Mouse (Mus musculus) spleen, postnatal 10 days (tissue): ENCODE measurements around the gene Aacs.

Source experiments
- DNase-seq, 2 experiments: peaks; one replicate each; pipeline ENCODE4 v3.0.0; 2021 to 2022; ENCODE audit warnings: low spot score in 2 of 2

Gene Aacs

GRCm38 (mm10) chr5:125492379-125493092 is 16.9 kb downstream of the Aacs start:
- no peak for DNase-seq

GRCm38 (mm10) chr5:125493093-125493423 is 17.4 kb downstream of the Aacs start:
- no peak for DNase-seq

DNA sequence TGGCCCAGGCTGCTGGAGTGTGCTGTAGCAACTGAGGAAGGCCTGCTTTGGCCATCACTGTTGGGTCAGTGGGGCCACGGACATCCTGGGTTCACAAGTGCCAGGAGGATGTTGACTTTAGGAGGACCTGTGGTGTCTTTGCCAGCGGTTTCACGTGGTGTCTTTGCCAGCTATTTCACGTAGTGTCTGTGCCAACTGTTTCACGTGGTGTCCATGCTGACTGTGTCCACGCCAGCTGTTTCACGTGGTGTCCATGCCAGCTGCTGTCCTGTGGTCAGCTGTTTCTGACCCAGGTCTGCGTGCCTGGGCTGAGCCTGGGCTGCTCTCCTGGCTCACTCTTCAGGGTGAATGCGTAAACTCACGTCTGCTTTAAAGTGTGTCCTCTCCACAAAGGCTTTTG is 20.0 kb downstream of the Aacs start:
- DNase-seq = no peak

- peak; percentile 49 to 76 for DNase-seq
Observed at GRCm38 (mm10) chr5:125497821-125498600, 22.4 kb downstream of the Aacs start.

GRCm38 (mm10) chr5:125501505-125501904 is 25.9 kb downstream of the Aacs start:
- no peak for DNase-seq

DNA sequence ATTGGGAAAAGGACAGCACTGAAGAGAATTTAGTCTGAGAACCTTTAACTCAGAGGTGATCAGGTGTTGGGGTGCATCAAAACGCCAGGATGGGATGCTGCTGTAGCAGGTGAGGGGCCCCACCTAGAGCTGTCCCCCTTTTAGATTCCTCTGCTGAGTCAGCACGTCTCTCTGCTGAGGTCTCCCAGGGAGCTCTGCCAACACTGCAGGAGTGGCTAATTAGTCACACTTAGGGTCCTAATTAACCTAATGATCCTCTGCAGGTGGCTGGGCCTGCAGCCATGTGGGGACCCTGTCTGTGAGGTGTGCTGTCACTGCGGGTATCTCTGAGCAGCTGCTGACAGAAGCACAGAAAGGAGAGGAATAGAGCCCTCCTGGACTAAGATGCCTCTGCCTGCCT is 26.6 kb downstream of the Aacs start:
- no peak for DNase-seq

DNA sequence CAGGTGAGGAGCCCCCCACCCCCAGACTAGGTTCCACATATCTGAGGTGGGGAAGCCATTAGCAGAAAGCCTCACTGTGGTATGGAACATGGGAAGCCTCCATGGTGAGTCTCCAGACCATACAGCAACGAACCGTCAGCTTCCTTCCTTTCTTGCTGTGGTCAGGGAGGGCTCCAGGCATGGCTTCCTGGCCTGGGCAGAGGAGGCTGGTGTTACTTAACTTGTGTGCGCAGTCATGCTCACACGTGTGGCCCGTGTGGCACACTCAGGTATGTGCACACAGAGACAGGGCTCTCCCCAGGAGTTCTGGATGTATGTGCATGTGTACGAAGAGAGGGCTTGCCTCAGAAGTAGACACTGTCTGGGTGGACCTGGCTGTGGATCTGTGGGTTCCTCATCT is 28.0 kb downstream of the Aacs start:
- DNase-seq = no peak

DNA sequence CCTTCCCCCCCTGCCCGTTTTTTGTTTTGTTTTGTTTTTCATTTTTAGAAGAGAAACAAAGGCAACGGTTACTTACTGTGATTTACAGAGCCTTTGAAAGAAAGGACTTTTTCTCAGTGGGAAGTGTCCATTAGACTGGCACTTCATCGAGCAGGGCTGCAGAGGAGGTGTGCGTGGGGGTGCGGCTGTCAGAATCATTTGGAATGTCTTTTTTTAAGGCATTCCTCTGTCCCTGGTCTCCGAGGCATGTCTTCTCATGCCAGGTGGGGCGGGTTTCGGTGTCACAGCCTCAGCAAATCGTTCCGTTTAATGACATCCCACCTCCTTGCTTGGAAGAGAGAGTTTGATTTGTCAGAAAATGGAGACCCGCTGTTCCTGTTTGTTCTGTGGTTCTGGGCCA is 29.1 kb downstream of the Aacs start:
- DNase-seq = no peak

GRCm38 (mm10) chr5:125505968-125506367 is 30.4 kb downstream of the Aacs start:
- no peak for DNase-seq

DNA sequence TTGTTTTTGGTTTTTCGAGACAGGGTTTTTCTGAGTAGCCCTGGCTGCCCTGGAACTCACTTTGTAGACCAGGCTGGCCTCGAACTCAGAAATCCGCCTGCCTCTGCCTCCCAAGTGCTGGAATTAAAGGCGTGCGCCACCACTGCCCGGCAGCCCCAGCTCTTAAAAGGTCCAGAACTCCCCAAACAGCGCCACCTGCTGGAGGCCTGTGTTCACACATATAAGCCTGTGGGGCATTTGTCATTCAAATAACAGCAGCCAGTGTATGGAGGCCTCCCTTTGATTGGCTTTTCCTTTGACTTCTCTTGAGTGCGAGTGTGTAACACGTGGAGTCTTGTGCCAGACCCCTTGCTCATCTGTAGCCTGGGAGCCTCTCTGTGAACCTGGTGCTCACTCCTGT is 32.0 kb downstream of the Aacs start:
- no peak for DNase-seq

DNA sequence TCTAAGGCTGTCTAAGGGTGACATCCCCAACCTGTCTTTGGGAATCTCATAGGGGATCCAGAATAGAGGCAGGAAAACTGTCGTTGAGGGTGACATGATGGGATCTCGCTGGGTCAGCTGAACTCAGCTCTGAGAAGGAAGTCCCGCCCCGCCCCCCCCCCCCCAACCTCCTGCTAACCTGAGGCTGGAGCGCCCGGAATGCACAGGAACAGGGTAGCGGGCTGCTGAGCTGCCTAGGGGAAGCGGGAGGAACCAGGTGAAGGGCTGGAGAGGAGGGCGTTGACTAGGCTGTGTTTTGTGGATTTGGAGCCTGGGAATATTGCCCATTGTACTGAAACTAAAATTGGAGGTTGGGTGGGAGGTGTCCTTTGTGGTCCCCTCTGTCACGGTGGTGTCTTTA is 32.4 kb downstream of the Aacs start:
- no peak for DNase-seq

- peak; percentile 58 to 77 for DNase-seq
Observed at GRCm38 (mm10) chr5:125509541-125509940, 33.9 kb downstream of the Aacs start.

GRCm38 (mm10) chr5:125515006-125515405 is 39.4 kb downstream of the Aacs start:
- DNase-seq = no peak

DNA sequence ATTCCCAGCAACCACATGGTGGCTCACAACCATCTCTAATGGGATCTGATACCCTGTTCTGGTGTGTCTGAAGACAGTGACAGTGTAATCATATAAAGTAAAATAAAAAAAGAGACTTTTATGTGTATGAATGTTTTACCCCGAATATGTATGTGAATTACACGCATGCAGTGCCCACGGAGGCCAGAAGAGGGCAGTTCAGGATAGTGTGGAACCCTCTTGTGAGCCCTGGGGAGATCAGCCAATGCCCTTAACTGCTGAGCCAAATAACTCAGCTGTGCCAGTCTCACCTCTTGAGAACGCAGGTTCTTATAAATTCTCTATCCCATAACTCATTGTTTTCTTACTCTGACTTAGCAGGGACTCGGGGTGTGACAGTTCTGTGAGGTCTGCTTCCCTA is 43.0 kb downstream of the Aacs start:
- DNase-seq = peak in 1 of 2 experiments; percentile 54

GRCm38 (mm10) chr5:125520930-125521590 is 45.4 kb downstream of the Aacs start:
- DNase-seq = peak in 1 of 2 experiments; percentile 38

DNA sequence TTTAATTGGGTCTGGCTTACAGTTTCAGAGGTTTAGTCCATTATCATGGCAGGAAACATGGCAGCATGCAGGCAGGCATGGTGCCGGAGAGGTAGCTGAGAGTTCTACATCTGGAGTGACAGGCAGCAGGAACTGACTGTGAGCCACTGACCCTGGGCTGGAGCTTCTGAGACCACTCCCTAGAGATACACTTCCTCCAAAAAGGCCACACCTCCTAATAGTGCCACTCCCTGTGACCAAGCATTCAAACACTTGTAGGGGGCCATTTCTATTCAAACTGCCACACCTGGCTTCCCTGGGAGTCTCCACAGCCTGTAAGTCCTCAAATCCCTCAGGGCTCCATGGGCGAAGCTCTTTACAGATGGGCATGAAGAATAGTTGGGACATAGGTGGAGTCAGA is 47.7 kb downstream of the Aacs start:
- DNase-seq = no peak

DNA sequence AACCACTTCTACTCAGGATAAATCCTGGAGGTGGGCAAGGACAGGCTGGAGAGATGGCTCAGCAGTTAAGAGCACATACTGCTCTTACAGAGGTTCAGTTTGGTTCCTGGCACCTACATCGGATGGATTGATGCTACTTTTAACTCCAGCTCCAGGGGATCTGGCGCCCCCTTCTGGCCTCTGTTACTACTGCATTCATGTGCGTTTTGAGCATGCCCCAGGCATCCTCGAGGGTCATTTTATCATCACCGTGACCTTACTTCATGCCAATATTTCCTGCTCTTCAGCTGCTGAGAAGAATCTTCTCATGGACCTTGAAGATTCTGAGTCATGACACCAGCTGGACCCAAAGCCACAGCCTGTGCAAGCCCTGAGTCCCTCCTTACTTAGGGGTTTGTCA is 49.9 kb downstream of the Aacs start:
- DNase-seq = peak in 1 of 2 experiments; percentile 41

- peak in 1 of 2 experiments; percentile 68 for DNase-seq
Observed at GRCm38 (mm10) chr5:125526464-125526863, 50.9 kb downstream of the Aacs start.

- peak; percentile 63 to 77 for DNase-seq
Observed at GRCm38 (mm10) chr5:125529109-125529508, 53.5 kb downstream of the Aacs start.

DNA sequence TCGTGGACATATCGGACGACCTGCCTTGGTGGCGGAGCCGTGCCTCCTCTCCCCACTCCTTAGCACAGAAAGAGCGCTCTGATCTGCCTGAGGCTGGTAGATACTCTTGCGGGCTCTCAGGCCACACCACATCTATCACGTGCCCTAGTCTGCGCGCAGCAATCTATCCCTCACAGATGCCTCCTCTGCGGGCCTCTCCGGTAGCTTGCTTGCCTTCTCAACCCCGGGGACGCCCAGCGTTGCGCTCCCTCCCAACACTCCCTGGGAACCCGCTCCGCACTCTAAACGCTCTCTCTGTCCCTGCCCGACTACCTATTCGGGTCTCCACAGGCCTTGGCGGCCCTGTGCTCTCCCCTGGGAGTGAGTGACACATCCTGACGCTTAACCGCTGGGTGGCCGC is 56.0 kb downstream of the Aacs start, which contains the start of gene Tmem132b:
TSS of gene Tmem132b (plus strand) at position 141 of the 400 bp plus-strand sequence.
- no peak for DNase-seq

- DNase-seq = no peak
Observed at GRCm38 (mm10) chr5:125532191-125532544, 56.6 kb downstream of the Aacs start.

DNA sequence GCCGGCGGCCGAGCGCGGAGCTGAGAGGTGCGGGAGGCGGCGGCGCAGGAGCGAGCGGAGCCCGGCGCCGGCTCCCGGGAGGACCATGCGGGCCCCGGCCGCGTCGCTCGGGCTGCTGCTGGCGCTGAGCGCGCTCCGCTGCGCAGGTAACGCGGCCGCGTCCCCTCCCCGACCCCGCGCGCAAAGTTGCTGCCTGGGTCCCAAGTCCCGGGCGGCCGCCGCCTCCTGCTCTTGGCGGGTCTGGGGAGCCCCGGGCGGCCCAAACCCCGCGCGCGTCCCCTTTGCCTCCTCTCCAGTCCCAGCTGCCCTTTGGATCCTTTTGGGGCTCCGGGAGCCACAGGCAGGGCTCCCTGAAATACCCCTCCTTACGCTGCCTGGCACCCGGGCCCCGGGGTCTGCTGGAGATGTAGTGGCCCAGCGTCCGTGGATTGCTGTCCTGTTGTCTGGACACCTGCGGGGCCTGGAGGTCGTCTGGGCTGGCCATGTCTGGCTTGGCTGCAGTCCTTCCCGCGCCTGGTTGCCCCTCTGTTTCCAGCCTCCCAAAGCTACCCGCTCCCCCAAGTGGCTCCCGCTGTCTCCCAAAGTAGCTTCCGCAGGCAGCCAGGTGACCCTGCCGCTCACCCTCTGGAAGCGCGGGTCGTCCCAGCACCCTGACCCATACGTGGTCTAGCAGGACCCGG is 57.1 kb downstream of the Aacs start:
- no peak for DNase-seq
